In the genomic region with DNA sequence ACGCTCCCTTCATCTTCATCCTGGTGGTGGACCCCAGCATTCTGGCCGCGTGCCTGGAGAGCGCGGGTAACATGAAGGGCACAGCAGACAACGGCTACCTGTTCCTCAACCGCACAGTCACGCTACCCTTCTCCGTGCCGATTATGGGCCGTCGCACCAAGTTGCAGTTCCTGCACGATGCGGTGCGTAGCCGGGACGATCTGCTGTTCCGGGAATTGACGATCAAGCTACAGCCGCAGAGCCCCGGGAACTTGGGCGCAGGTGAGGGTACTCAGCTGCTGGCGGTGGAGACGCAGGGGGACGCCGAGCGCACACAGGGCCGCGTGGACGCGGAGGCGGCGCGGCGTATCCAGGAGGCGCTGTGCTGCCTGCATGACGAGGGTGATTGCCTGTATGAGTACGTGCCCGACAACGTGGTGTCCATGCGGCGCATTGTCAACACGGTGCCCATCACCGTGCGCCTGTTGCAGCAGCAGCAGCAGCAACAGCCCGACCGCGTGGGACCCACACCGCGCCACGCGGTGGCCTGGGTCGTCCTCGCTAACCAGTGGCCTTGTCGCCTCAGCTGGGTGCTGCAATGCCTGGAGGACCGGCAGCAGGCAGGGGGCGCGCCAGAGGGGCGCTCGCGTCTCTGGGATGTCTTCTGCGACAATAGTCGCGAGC, we compare ENCODE assay signal across 8 mouse cellular contexts. TPM values are rescaled to one million over a fixed set of nuclear protein-coding genes. Genes with fewer than 3 reads are reported as not detected.
A peak's percentile ranks its signal among the peaks of the same experiment; 100 is the strongest.
DNase-seq lines count a peak whose midpoint lies in the region; ATAC-seq lines count a peak whose summit lies in the region.

No protein-coding gene starts in this region.

- DNase-seq in CD4-positive helper T cell, adult 2 months (ENCODE audit: low read depth, low spot score), result peak; percentile 36
- DNase-seq in adrenal gland, adult 18-20 months (ENCODE audit: low spot score in 2 of 2), result peak; percentile 37 to 55
- peak; percentile 77 for DNase-seq in forebrain, embryonic 14.5 days (ENCODE audit: low spot score)
- peak; percentile 76 for DNase-seq in heart, postnatal 4 days
- DNase-seq in layer of hippocampus, postnatal 14 days (ENCODE audit: low spot score in 2 of 2), result peak; percentile 78 to 80
- DNase-seq in yolk sac, embryonic 10.5 days (ENCODE audit: low spot score), result no peak

- no peaks in the 10 kb centered on the region for H3K9me3 ChIP-seq in forebrain, embryonic 14.5 days (replicated peaks; ENCODE audit: control insufficient read depth, low read length)
- no peaks in the 10 kb centered on the region for H3K9me3 ChIP-seq in lung, embryonic 15.5 days
- no peaks in the 10 kb centered on the region for H3K9me3 ChIP-seq in neural tube, embryonic 15.5 days (replicated peaks)

- H3K4me2 ChIP-seq in forebrain, embryonic 14.5 days (ENCODE audit: low read length), result peak overlapping the region; percentile 75
- H3K4me2 ChIP-seq in lung, embryonic 15.5 days, result peak overlapping the region; percentile 86
- peak overlapping the region; percentile 87 for H3K4me2 ChIP-seq in neural tube, embryonic 15.5 days

- H3K4me1 ChIP-seq in forebrain, embryonic 14.5 days (ENCODE audit: control insufficient read depth, insufficient read depth, low read length), result peaks cover 9% of the 10 kb centered on the region
- peaks cover 27% of the 10 kb centered on the region for H3K4me1 ChIP-seq in lung, embryonic 15.5 days
- peaks cover 34% of the 10 kb centered on the region for H3K4me1 ChIP-seq in neural tube, embryonic 15.5 days

- 2% methylated on average over 64 of the region's 64 CpGs for WGBS in forebrain, embryonic 14.5 days
- 2% methylated on average over 64 of the region's 64 CpGs for WGBS in lung, embryonic 15.5 days
- 2% methylated on average over 64 of the region's 64 CpGs for whole genome bisulfite sequencing in neural tube, embryonic 15.5 days

- H3K9ac ChIP-seq in forebrain, embryonic 14.5 days (ENCODE audit: low read length), result peak overlapping the region; percentile 54
- H3K9ac ChIP-seq in lung, embryonic 15.5 days, result peak overlapping the region; percentile 34; the same call in 1 of the 2 replicates
- peak overlapping the region; percentile 45 for H3K9ac ChIP-seq in neural tube, embryonic 15.5 days (replicated peaks)

- H3K4me3 ChIP-seq in forebrain, embryonic 14.5 days (ENCODE audit: low read depth, low read length), result peak overlapping the region; percentile 35
- peak overlapping the region; percentile 39 for H3K4me3 ChIP-seq in lung, embryonic 15.5 days
- H3K4me3 ChIP-seq in neural tube, embryonic 15.5 days (replicated peaks), result peak overlapping the region; percentile 41

- no peak overlapping the region for H3K27ac ChIP-seq in forebrain, embryonic 14.5 days (ENCODE audit: low read depth, low read length)
- H3K27ac ChIP-seq in lung, embryonic 15.5 days, result no peak overlapping the region
- no peak overlapping the region for H3K27ac ChIP-seq in neural tube, embryonic 15.5 days (replicated peaks)

- peaks cover 63% of the 10 kb centered on the region for H3K27me3 ChIP-seq in forebrain, embryonic 14.5 days (replicated peaks; ENCODE audit: control insufficient read depth, insufficient read depth, low read length)
- H3K27me3 ChIP-seq in lung, embryonic 15.5 days, result peaks cover 66% of the 10 kb centered on the region
- H3K27me3 ChIP-seq in neural tube, embryonic 15.5 days (replicated peaks), result peaks cover 67% of the 10 kb centered on the region

- ATAC-seq in forebrain, embryonic 14.5 days, result peak; percentile 82
- ATAC-seq in lung, embryonic 15.5 days (ENCODE audit: borderline replicate concordance, extremely low read depth, low FRiP score, low TSS enrichment), result peak; percentile 21; the same call in 1 of the 2 replicates
- peak; percentile 59 for ATAC-seq in neural tube, embryonic 15.5 days (ENCODE audit: low FRiP score)

- peaks cover 3% of the 10 kb centered on the region for H3K36me3 ChIP-seq in forebrain, embryonic 14.5 days (ENCODE audit: control insufficient read depth, insufficient read depth, low read length)
- no peaks in the 10 kb centered on the region for H3K36me3 ChIP-seq in lung, embryonic 15.5 days
- peaks cover 1% of the 10 kb centered on the region; the same call in 1 of the 2 replicates for H3K36me3 ChIP-seq in neural tube, embryonic 15.5 days

RNA-seq across cellular contexts. Expression of a gene that starts 6.2 kb away (rescaled TPM):
- total RNA-seq in adrenal gland, adult 18-20 months (2021), result under 1 TPM in 1 of 2 experiments, not detected in 1; 0.17 TPM
- polyA plus RNA-seq in forebrain, embryonic 14.5 days (2014; fragmentation: Nextera tagmentation; extraction: Ambion mirVana), result 0.36 and 0.57 TPM in 2 replicates
- total RNA-seq in heart, postnatal 4 days (2021), result not detected
- total RNA-seq in layer of hippocampus, postnatal 14 days (2021), result under 1 TPM; 0.48 to 0.69 TPM
- polyA plus RNA-seq in lung, embryonic 15.5 days (2015; fragmentation: Nextera tagmentation; extraction: Ambion mirVana), result 0.20 TPM in 1 of 2 replicates, not detected in the other
- polyA plus RNA-seq in neural tube, embryonic 15.5 days (2015; fragmentation: Nextera tagmentation; extraction: Ambion mirVana), result 1.2 and 1.5 TPM in 2 replicates

RNA-seq across cellular contexts. Expression of a gene that starts 15.7 kb away (rescaled TPM):
- 10 to 100 TPM; 70.0 to 92.4 TPM for total RNA-seq in adrenal gland, adult 18-20 months (2021)
- 34.2 and 42.5 TPM in 2 replicates for polyA plus RNA-seq in forebrain, embryonic 14.5 days (2014; fragmentation: Nextera tagmentation; extraction: Ambion mirVana)
- total RNA-seq in heart, postnatal 4 days (2021), result 10 to 100 TPM; 45.8 to 46.8 TPM
- total RNA-seq in layer of hippocampus, postnatal 14 days (2021), result 10 to 100 TPM; 23.0 to 24.2 TPM
- polyA plus RNA-seq in lung, embryonic 15.5 days (2015; fragmentation: Nextera tagmentation; extraction: Ambion mirVana), result 97.8 and 103 TPM in 2 replicates
- 39.2 and 58.6 TPM in 2 replicates for polyA plus RNA-seq in neural tube, embryonic 15.5 days (2015; fragmentation: Nextera tagmentation; extraction: Ambion mirVana)

RNA-seq across cellular contexts. Expression of a gene that starts 15.7 kb away (rescaled TPM):
- 10 to 100 TPM in 1 of 2 experiments, 1 to 10 TPM in 1; 8.4 to 10.0 TPM for total RNA-seq in adrenal gland, adult 18-20 months (2021)
- polyA plus RNA-seq in forebrain, embryonic 14.5 days (2014; fragmentation: Nextera tagmentation; extraction: Ambion mirVana), result 2.1 and 2.3 TPM in 2 replicates
- total RNA-seq in heart, postnatal 4 days (2021), result 1 to 10 TPM; 2.0 to 2.5 TPM
- 1 to 10 TPM; 6.4 to 7.0 TPM for total RNA-seq in layer of hippocampus, postnatal 14 days (2021)
- 2.0 TPM in 2 replicates for polyA plus RNA-seq in lung, embryonic 15.5 days (2015; fragmentation: Nextera tagmentation; extraction: Ambion mirVana)
- 3.9 and 5.0 TPM in 2 replicates for polyA plus RNA-seq in neural tube, embryonic 15.5 days (2015; fragmentation: Nextera tagmentation; extraction: Ambion mirVana)

RNA-seq across cellular contexts. Expression of a gene that starts 39.0 kb away (rescaled TPM):
- total RNA-seq in adrenal gland, adult 18-20 months (2021), result 10 to 100 TPM; 72.8 to 73.6 TPM
- 12.6 and 13.5 TPM in 2 replicates for polyA plus RNA-seq in forebrain, embryonic 14.5 days (2014; fragmentation: Nextera tagmentation; extraction: Ambion mirVana)
- 10 to 100 TPM; 45.4 to 45.6 TPM for total RNA-seq in heart, postnatal 4 days (2021)
- total RNA-seq in layer of hippocampus, postnatal 14 days (2021), result 10 to 100 TPM; 88.3 to 91.7 TPM
- 23.8 and 24.8 TPM in 2 replicates for polyA plus RNA-seq in lung, embryonic 15.5 days (2015; fragmentation: Nextera tagmentation; extraction: Ambion mirVana)
- polyA plus RNA-seq in neural tube, embryonic 15.5 days (2015; fragmentation: Nextera tagmentation; extraction: Ambion mirVana), result 41.0 and 42.3 TPM in 2 replicates

RNA-seq across cellular contexts. Expression of a gene that starts 53.2 kb away (rescaled TPM):
- 1 to 10 TPM in 1 of 2 experiments, under 1 TPM in 1; 0.46 to 1.2 TPM for total RNA-seq in adrenal gland, adult 18-20 months (2021)
- 0.15 TPM in 1 of 2 replicates, not detected in the other for polyA plus RNA-seq in forebrain, embryonic 14.5 days (2014; fragmentation: Nextera tagmentation; extraction: Ambion mirVana)
- total RNA-seq in heart, postnatal 4 days (2021), result under 1 TPM in 1 of 2 experiments, not detected in 1; 0.17 TPM
- under 1 TPM in 1 of 2 experiments, not detected in 1; 0.53 TPM for total RNA-seq in layer of hippocampus, postnatal 14 days (2021)
- polyA plus RNA-seq in lung, embryonic 15.5 days (2015; fragmentation: Nextera tagmentation; extraction: Ambion mirVana), result 0.50 and 0.54 TPM in 2 replicates
- polyA plus RNA-seq in neural tube, embryonic 15.5 days (2015; fragmentation: Nextera tagmentation; extraction: Ambion mirVana), result 0.23 and 0.61 TPM in 2 replicates

Comparison
In these comparisons a context has a peak if more than half of its experiments do, and no peak if none do; other contexts are left out.
1. ATAC-seq: peak in every context shown above with its lines; median percentile 82 in forebrain, embryonic 14.5 days; 59 in neural tube, embryonic 15.5 days; 21 in lung, embryonic 15.5 days.